Mouse (Mus musculus): ENCODE data around the gene Otud7b. TPM values are rescaled to one million over a fixed set of nuclear protein-coding genes. Genes with fewer than 3 reads are reported as not detected.
"Not testable (repeated sequence)": the region's sequence is repeated elsewhere in the genome, so short reads cannot be mapped to it uniquely, and the experiment has no call there.

Gene Otud7b
- polyA plus RNA-seq, 1 experiment from 2014 or later = 11.3 TPM

- Histone ChIP-seq H3K4me1 (replicated peaks; ENCODE audit: control insufficient read depth, insufficient read depth, low read length) (peaks cover 9% of the 10 kb centered on the region), H3K9ac (ENCODE audit: low read length) (peak within 1 kb of the TSS; percentile 96), H3K27ac (ENCODE audit: low read depth, low read length) (peak within 1 kb of the TSS; percentile 97), H3K4me3 (ENCODE audit: low read depth, low read length) (peak within 1 kb of the TSS; percentile 74), H3K36me3 (ENCODE audit: control insufficient read depth, insufficient read depth, low read length) (peaks cover 3% of the 10 kb centered on the region; the same call in 1 of the 2 replicates), H3K9me3 (ENCODE audit: control insufficient read depth, low read length) (no peaks in the 10 kb centered on the region), H3K4me2 (ENCODE audit: low read depth, low read length, severe bottlenecking) (peak within 1 kb of the TSS; percentile 87), H3K27me3 (ENCODE audit: control insufficient read depth, insufficient read depth, low read length) (no peaks in the 10 kb centered on the region)
- WGBS = 1% methylated on average over 56 of the region's 58 CpGs
- DNase-seq (ENCODE audit: low spot score) (peak; percentile 97), ATAC-seq (replicated peaks; ENCODE audit: low FRiP score) (peak; percentile 93)
Observed at GRCm38 (mm10) chr3:96172197-96173178, 68.2 kb downstream of the Otud7b start, which contains the start of gene Sf3b4. TSS of gene Sf3b4 (plus strand) at chr3:96172332.

GRCm38 (mm10) chr3:96173185-96173584, 68.9 kb downstream of the Otud7b start:
- Histone ChIP-seq H3K4me2 (ENCODE audit: low read depth, low read length, severe bottlenecking) (peak overlapping the region; percentile 48), H3K27ac (ENCODE audit: low read depth, low read length) (no peak overlapping the region), H3K9me3 (ENCODE audit: control insufficient read depth, low read length) (no peaks in the 10 kb centered on the region), H3K36me3 (ENCODE audit: control insufficient read depth, insufficient read depth, low read length) (peaks cover 5% of the 10 kb centered on the region; the same call in 1 of the 2 replicates), H3K9ac (ENCODE audit: low read length) (peak overlapping the region; percentile 96), H3K4me1 (replicated peaks; ENCODE audit: control insufficient read depth, insufficient read depth, low read length) (peaks cover 9% of the 10 kb centered on the region), H3K27me3 (ENCODE audit: control insufficient read depth, insufficient read depth, low read length) (no peaks in the 10 kb centered on the region), H3K4me3 (ENCODE audit: low read depth, low read length) (peak overlapping the region; percentile 74)
- ATAC-seq (replicated peaks; ENCODE audit: low FRiP score) (no peak), DNase-seq (ENCODE audit: low spot score) (no peak)
- 38% methylated on average over 7 of the region's 7 CpGs for WGBS

GRCm38 (mm10) chr3:96174042-96174441, 69.7 kb downstream of the Otud7b start:
- 91% methylated on average over 4 of the region's 4 CpGs for WGBS
- not testable (repeated sequence) for ATAC-seq (replicated peaks; ENCODE audit: low FRiP score); H3K4me3 ChIP-seq (ENCODE audit: low read depth, low read length); H3K9me3 ChIP-seq (ENCODE audit: control insufficient read depth, low read length); H3K27ac ChIP-seq (ENCODE audit: low read depth, low read length); H3K36me3 ChIP-seq (ENCODE audit: control insufficient read depth, insufficient read depth, low read length); H3K9ac ChIP-seq (ENCODE audit: low read length); DNase-seq (ENCODE audit: low spot score); H3K4me2 ChIP-seq (ENCODE audit: low read depth, low read length, severe bottlenecking); H3K4me1 ChIP-seq (replicated peaks; ENCODE audit: control insufficient read depth, insufficient read depth, low read length); H3K27me3 ChIP-seq (ENCODE audit: control insufficient read depth, insufficient read depth, low read length)

- no peaks in the 10 kb centered on the region for H3K9me3 ChIP-seq (ENCODE audit: control insufficient read depth, low read length)
- peaks cover 9% of the 10 kb centered on the region for H3K4me1 ChIP-seq (replicated peaks; ENCODE audit: control insufficient read depth, insufficient read depth, low read length)
- 94% methylated on average over 6 of the region's 6 CpGs for WGBS
- H3K9ac ChIP-seq (ENCODE audit: low read length) = no peak overlapping the region
- no peak overlapping the region for H3K4me3 ChIP-seq (ENCODE audit: low read depth, low read length)
- peaks cover 5% of the 10 kb centered on the region; the same call in 1 of the 2 replicates for H3K36me3 ChIP-seq (ENCODE audit: control insufficient read depth, insufficient read depth, low read length)
- H3K27ac ChIP-seq (ENCODE audit: low read depth, low read length) = no peak overlapping the region
- no peak for DNase-seq (ENCODE audit: low spot score)
- no peak overlapping the region for H3K4me2 ChIP-seq (ENCODE audit: low read depth, low read length, severe bottlenecking)
- ATAC-seq (replicated peaks; ENCODE audit: low FRiP score) = no peak
- H3K27me3 ChIP-seq (ENCODE audit: control insufficient read depth, insufficient read depth, low read length) = no peaks in the 10 kb centered on the region
Observed at GRCm38 (mm10) chr3:96175251-96175650, 70.9 kb downstream of the Otud7b start.

- DNase-seq (ENCODE audit: low spot score) (no peak), ATAC-seq (replicated peaks; ENCODE audit: low FRiP score) (no peak)
- no peak overlapping the region for H3K4me2 ChIP-seq (ENCODE audit: low read depth, low read length, severe bottlenecking)
- H3K4me1 ChIP-seq (replicated peaks; ENCODE audit: control insufficient read depth, insufficient read depth, low read length) = peaks cover 13% of the 10 kb centered on the region
- H3K27ac ChIP-seq (ENCODE audit: low read depth, low read length) = no peak overlapping the region
- H3K4me3 ChIP-seq (ENCODE audit: low read depth, low read length) = no peak overlapping the region
- H3K27me3 ChIP-seq (ENCODE audit: control insufficient read depth, insufficient read depth, low read length) = no peaks in the 10 kb centered on the region
- H3K9me3 ChIP-seq (ENCODE audit: control insufficient read depth, low read length) = no peaks in the 10 kb centered on the region
- H3K9ac ChIP-seq (ENCODE audit: low read length) = no peak overlapping the region
- H3K36me3 ChIP-seq (ENCODE audit: control insufficient read depth, insufficient read depth, low read length) = peaks cover 5% of the 10 kb centered on the region; the same call in 1 of the 2 replicates
- WGBS = 94% methylated on average over 4 of the region's 4 CpGs
Observed at GRCm38 (mm10) chr3:96178427-96178826, 74.1 kb downstream of the Otud7b start.

- Histone ChIP-seq H3K27me3 (ENCODE audit: control insufficient read depth, insufficient read depth, low read length) (no peaks in the 10 kb centered on the region), H3K36me3 (ENCODE audit: control insufficient read depth, insufficient read depth, low read length) (peaks cover 5% of the 10 kb centered on the region; the same call in 1 of the 2 replicates), H3K4me3 (ENCODE audit: low read depth, low read length) (no peak overlapping the region), H3K4me1 (replicated peaks; ENCODE audit: control insufficient read depth, insufficient read depth, low read length) (peaks cover 13% of the 10 kb centered on the region), H3K4me2 (ENCODE audit: low read depth, low read length, severe bottlenecking) (no peak overlapping the region), H3K9me3 (ENCODE audit: control insufficient read depth, low read length) (no peaks in the 10 kb centered on the region), H3K9ac (ENCODE audit: low read length) (no peak overlapping the region), H3K27ac (ENCODE audit: low read depth, low read length) (no peak overlapping the region)
- ATAC-seq (replicated peaks; ENCODE audit: low FRiP score) = no peak
- no peak for DNase-seq (ENCODE audit: low spot score)
- 77% methylated on average over 2 of the region's 2 CpGs for WGBS
Observed at GRCm38 (mm10) chr3:96178902-96179301, 74.6 kb downstream of the Otud7b start.

GRCm38 (mm10) chr3:96179531-96179930, 75.2 kb downstream of the Otud7b start:
- H3K4me3 ChIP-seq (ENCODE audit: low read depth, low read length) = no peak overlapping the region
- peaks cover 5% of the 10 kb centered on the region; the same call in 1 of the 2 replicates for H3K36me3 ChIP-seq (ENCODE audit: control insufficient read depth, insufficient read depth, low read length)
- H3K4me2 ChIP-seq (ENCODE audit: low read depth, low read length, severe bottlenecking) = no peak overlapping the region
- no peaks in the 10 kb centered on the region for H3K27me3 ChIP-seq (ENCODE audit: control insufficient read depth, insufficient read depth, low read length)
- H3K9me3 ChIP-seq (ENCODE audit: control insufficient read depth, low read length) = no peaks in the 10 kb centered on the region
- ATAC-seq (replicated peaks; ENCODE audit: low FRiP score) = no peak
- 68% methylated on average over 4 of the region's 4 CpGs for WGBS
- H3K4me1 ChIP-seq (replicated peaks; ENCODE audit: control insufficient read depth, insufficient read depth, low read length) = peaks cover 11% of the 10 kb centered on the region
- no peak overlapping the region for H3K27ac ChIP-seq (ENCODE audit: low read depth, low read length)
- H3K9ac ChIP-seq (ENCODE audit: low read length) = no peak overlapping the region
- no peak for DNase-seq (ENCODE audit: low spot score)

GRCm38 (mm10) chr3:96180727-96181477, 76.6 kb downstream of the Otud7b start, which contains the start of gene Sv2a:
TSS of gene Sv2a (plus strand) at chr3:96181151.
- under 1% methylated on average over 21 of the region's 23 CpGs for WGBS
- peak within 1 kb of the TSS; percentile 70 for H3K9ac ChIP-seq (ENCODE audit: low read length)
- H3K4me2 ChIP-seq (ENCODE audit: low read depth, low read length, severe bottlenecking) = peak within 1 kb of the TSS; percentile 89
- H3K4me1 ChIP-seq (replicated peaks; ENCODE audit: control insufficient read depth, insufficient read depth, low read length) = peaks cover 7% of the 10 kb centered on the region
- peaks cover 5% of the 10 kb centered on the region; the same call in 1 of the 2 replicates for H3K36me3 ChIP-seq (ENCODE audit: control insufficient read depth, insufficient read depth, low read length)
- peak; percentile 58; the same call in 1 of the 2 replicates for ATAC-seq (replicated peaks; ENCODE audit: low FRiP score)
- H3K9me3 ChIP-seq (ENCODE audit: control insufficient read depth, low read length) = no peaks in the 10 kb centered on the region
- no peaks in the 10 kb centered on the region for H3K27me3 ChIP-seq (ENCODE audit: control insufficient read depth, insufficient read depth, low read length)
- H3K27ac ChIP-seq (ENCODE audit: low read depth, low read length) = no peak within 1 kb of the TSS; the same call in 1 of the 2 replicates
- DNase-seq (ENCODE audit: low spot score) = peak; percentile 73
- peak within 1 kb of the TSS; percentile 41 for H3K4me3 ChIP-seq (ENCODE audit: low read depth, low read length)

All from forebrain, embryonic 11.5 days (tissue).